Mouse (Mus musculus) kidney, embryonic 15.5 days (tissue): Measurements from ENCODE around the gene Lilrb4a. TPM values are rescaled to one million over a fixed set of nuclear protein-coding genes. Genes with fewer than 3 reads are reported as not detected.

Experiments used
- ATAC-seq: fragments of 200-750 bp; cut with Nextera tagmentation; replicated peaks from 2 replicates; pipeline ENCODE4 v1.8.0; 2017; ENCODE audit warnings: moderate TSS enrichment; ENCODE audit not compliant: low FRiP score
- H3K27ac ChIP-seq: fragments of 300-500 bp; sonication (generic); 2 replicates; pipeline ENCODE4 v1.5.1; 2015; ENCODE audit warnings: mild to moderate bottlenecking, inconsistent platforms
- H3K27me3 ChIP-seq: fragments of 300-500 bp; sonication (generic); 2 replicates; pipeline ENCODE4 v1.6.1; 2015; ENCODE audit warnings: inconsistent platforms
- H3K36me3 ChIP-seq: fragments of 300-500 bp; sonication (generic); 2 replicates; pipeline ENCODE4 v1.6.1; 2015; ENCODE audit warnings: inconsistent platforms
- H3K4me1 ChIP-seq: fragments of 300-500 bp; sonication (generic); 2 replicates; pipeline ENCODE4 v1.6.1; 2015; ENCODE audit warnings: inconsistent platforms
- H3K4me2 ChIP-seq: fragments of 300-500 bp; sonication (generic); 2 replicates; pipeline ENCODE4 v1.6.1; 2015; ENCODE audit warnings: moderate library complexity, mild to moderate bottlenecking, inconsistent platforms
- H3K4me3 ChIP-seq: fragments of 300-500 bp; sonication (generic); replicated peaks from 2 replicates; pipeline ENCODE4 v1.5.1; 2015; ENCODE audit warnings: mild to moderate bottlenecking, inconsistent platforms
- H3K9ac ChIP-seq: fragments of 300-500 bp; sonication (generic); 2 replicates; pipeline ENCODE4 v1.6.1; 2015; ENCODE audit warnings: mild to moderate bottlenecking, inconsistent platforms
- H3K9me3 ChIP-seq: fragments of 300-500 bp; sonication (generic); replicated peaks from 2 replicates; pipeline ENCODE4 v1.6.1; 2016; ENCODE audit warnings: inconsistent platforms
- WGBS: fragments of 180-500 bp; shearing (Covaris S2); methylation state at CpG from one replicate; pipeline ENCODE4 v1.1.7; 2015; ENCODE audit warnings: mixed read lengths; 5-methylcytosine and 5-hydroxymethylcytosine counted together
- polyA plus RNA-seq: library from polyadenylated mRNA; unstranded; fragments of >200 nt; fragmentation: Nextera tagmentation; extraction: Ambion mirVana; gene quantifications from 2 replicates; pipeline ENCODE4 v1.2.1, GENCODE M21; 2015

Gene Lilrb4a
- polyA plus RNA-seq, 1 experiment from 2014 or later = 2.8 TPM

GRCm38 (mm10) chr10:51529497-51529896, 38.7 kb downstream of the Lilrb4a start:
- H3K4me1 ChIP-seq = no peaks in the 10 kb centered on the region
- H3K9me3 ChIP-seq = no peaks in the 10 kb centered on the region
- H3K4me2 ChIP-seq = no peak overlapping the region
- H3K27ac ChIP-seq = no peak overlapping the region
- no peak overlapping the region for H3K9ac ChIP-seq
- no peak overlapping the region for H3K4me3 ChIP-seq
- ATAC-seq = no peak
- H3K36me3 ChIP-seq = no peaks in the 10 kb centered on the region
- no peaks in the 10 kb centered on the region for H3K27me3 ChIP-seq
- WGBS = 86% methylated on average over 3 of the region's 3 CpGs

GRCm38 (mm10) chr10:51530813-51531212, 40.1 kb downstream of the Lilrb4a start:
- Histone ChIP-seq H3K36me3 (no peaks in the 10 kb centered on the region), H3K4me1 (no peaks in the 10 kb centered on the region), H3K4me3 (no peak overlapping the region), H3K9ac (no peak overlapping the region), H3K27me3 (no peaks in the 10 kb centered on the region), H3K4me2 (no peak overlapping the region), H3K9me3 (no peaks in the 10 kb centered on the region), H3K27ac (no peak overlapping the region)
- WGBS = 88% methylated on average over 7 of the region's 7 CpGs
- no peak for ATAC-seq

Other genes with a start within 250 kb of the Lilrb4a start
- gene Gm49339, start 10.3 kb upstream of the Lilrb4a start, polyA plus RNA-seq = 0.12 TPM in 1 of 2 replicates, not detected in the other
- 0.69 and 1.1 TPM in 2 replicates for gene Lilr4b, start 10.3 kb upstream of the Lilrb4a start, polyA plus RNA-seq
- gene Fam162b, start 99.6 kb downstream of the Lilrb4a start, polyA plus RNA-seq = 3.2 and 4.9 TPM in 2 replicates
- gene Gprc6a, start 140.5 kb downstream of the Lilrb4a start, polyA plus RNA-seq = not detected in 2 replicates
- gene Rfx6, start 186.8 kb downstream of the Lilrb4a start, polyA plus RNA-seq = 0.06 TPM in 1 of 2 replicates, not detected in the other